Mouse (Mus musculus) gastrocnemius, adult 8-10 months (tissue): ENCODE data around the gene P2rx3. TPM values are rescaled to one million over a fixed set of nuclear protein-coding genes. Genes with fewer than 3 reads are reported as not detected.

Experiments used
- DNase-seq, 2 experiments: peaks; one replicate each; pipeline ENCODE4 v3.0.0; 2022; ENCODE audit warnings: low spot score in 2 of 2
- total RNA-seq, 4 experiments: library from RNA; stranded (reverse); gene quantifications; 2 replicates each; pipeline ENCODE4 v1.2.4; 2022

The P2rx3 gene
- total RNA-seq, 4 experiments from 2014 or later, result 0.44 to 0.72 (median 0.63) TPM

GRCm38 (mm10) chr2:84996376-84996775 is 40.9 kb downstream of the P2rx3 start:
- DNase-seq, result no peak

- DNase-seq, result no peak
Measured at GRCm38 (mm10) chr2:84987930-84988329, 49.3 kb downstream of the P2rx3 start, which contains the start of gene Prg3. Gene Prg3, plus strand, starts transcription at chr2:84988215.

GRCm38 (mm10) chr2:84980188-84980587 is 57.1 kb downstream of the P2rx3 start, which contains the start of gene Prg2:
Gene Prg2, plus strand, starts transcription at chr2:84980461.
- DNase-seq, result no peak

GRCm38 (mm10) chr2:84975580-84975979 is 61.7 kb downstream of the P2rx3 start:
- DNase-seq, result no peak

- DNase-seq, result no peak
Measured at GRCm38 (mm10) chr2:84967318-84967991, 69.8 kb downstream of the P2rx3 start.

GRCm38 (mm10) chr2:84964111-84964801 is 73.0 kb downstream of the P2rx3 start:
- DNase-seq, result no peak

GRCm38 (mm10) chr2:84962906-84963507 is 74.3 kb downstream of the P2rx3 start:
- DNase-seq, result no peak

GRCm38 (mm10) chr2:84961901-84962300 is 75.4 kb downstream of the P2rx3 start:
- DNase-seq, result no peak

GRCm38 (mm10) chr2:84961300-84961699 is 76.0 kb downstream of the P2rx3 start:
- peak; percentile 21 to 48 for DNase-seq

- no peak for DNase-seq
Measured at GRCm38 (mm10) chr2:84958588-84959264, 78.5 kb downstream of the P2rx3 start.

GRCm38 (mm10) chr2:84956274-84956673 is 81.0 kb downstream of the P2rx3 start:
- DNase-seq, result no peak

- DNase-seq, result no peak
Measured at GRCm38 (mm10) chr2:84955435-84955834, 81.8 kb downstream of the P2rx3 start.

- DNase-seq, result no peak
Measured at GRCm38 (mm10) chr2:84952693-84953092, 84.6 kb downstream of the P2rx3 start.

GRCm38 (mm10) chr2:84952251-84952650 is 85.0 kb downstream of the P2rx3 start:
- DNase-seq, result no peak

GRCm38 (mm10) chr2:84951027-84951426 is 86.2 kb downstream of the P2rx3 start:
- no peak for DNase-seq

GRCm38 (mm10) chr2:84948721-84949120 is 88.5 kb downstream of the P2rx3 start:
- DNase-seq, result no peak

Other genes with a start within 250 kb of the P2rx3 start
- 1 to 10 TPM; 1.5 to 3.5 (median 2.3) TPM for gene Ube2l6, start 238.6 kb downstream of the P2rx3 start, total RNA-seq
- gene Smtnl1, start 214.8 kb downstream of the P2rx3 start, total RNA-seq, result 10 to 100 TPM; 46.3 to 63.9 (median 59.0) TPM
- gene Timm10, start 210.5 kb downstream of the P2rx3 start, total RNA-seq, result 10 to 100 TPM; 37.9 to 51.4 (median 45.5) TPM
- 10 to 100 TPM in 3 of 4 experiments, 1 to 10 TPM in 1; 8.0 to 28.2 (median 14.4) TPM for gene Slc43a1, start 198.6 kb downstream of the P2rx3 start, total RNA-seq
- gene Rtn4rl2, start 150.8 kb downstream of the P2rx3 start, total RNA-seq, result under 1 TPM in 3 of 4 experiments, not detected in 1; 0.19 to 0.62 (median 0.43) TPM
- gene Slc43a3, start 100.9 kb downstream of the P2rx3 start, total RNA-seq, result 10 to 100 TPM; 10.9 to 29.6 (median 17.7) TPM
- gene Prg2, start 57.0 kb downstream of the P2rx3 start, total RNA-seq, result not detected
- not detected for gene Prg3, start 49.2 kb downstream of the P2rx3 start, total RNA-seq
- 10 to 100 TPM; 20.2 to 27.0 (median 23.5) TPM for gene Ssrp1, start 228 bp downstream of the P2rx3 start, total RNA-seq
- gene Tnks1bp1, start 10.6 kb upstream of the P2rx3 start, total RNA-seq, result 10 to 100 TPM; 17.9 to 27.1 (median 23.5) TPM
- gene Aplnr, start 98.8 kb upstream of the P2rx3 start, total RNA-seq, result 1 to 10 TPM; 1.5 to 5.4 (median 2.6) TPM
- gene Lrrc55, start 159.7 kb upstream of the P2rx3 start, total RNA-seq, result under 1 TPM; 0.24 to 0.63 (median 0.31) TPM